Mouse (Mus musculus): ENCODE measurements around the gene Lrrc43.

DNA sequence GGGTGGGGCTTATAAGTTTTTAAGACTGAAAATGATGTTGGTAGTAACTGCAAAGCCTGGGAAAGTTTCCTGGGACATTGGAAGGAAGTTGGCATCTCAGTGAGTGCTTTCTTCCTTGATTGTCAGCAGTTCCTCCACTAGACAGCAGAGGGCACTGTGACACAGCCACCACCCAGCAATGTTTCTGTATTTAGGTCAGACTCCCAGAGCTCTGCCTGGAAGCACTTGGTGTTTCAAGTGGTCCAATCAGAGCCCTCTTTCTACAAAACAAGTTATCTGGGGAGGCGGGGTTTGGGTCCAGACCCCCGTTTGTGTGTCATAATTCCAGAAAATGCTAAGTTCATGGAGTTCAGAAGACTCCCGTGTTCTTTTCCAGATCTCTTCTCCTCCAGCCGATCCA lies 45.0 kb upstream of the Lrrc43 start:
- TF ChIP-seq CTCF (IDR thresholded peaks at IDR 0.05; ENCODE audit: extremely low read depth, insufficient read depth, insufficient read length, insufficient replicate concordance), result peak; percentile 76; the same call in 1 of the 2 replicates
- TF ChIP-seq POLR2A (IDR thresholded peaks at IDR 0.05; ENCODE audit: low read depth, low read length), result no peak
